Mouse (Mus musculus) heart, postnatal 25 days (tissue): ENCODE measurements around the gene Etv6. TPM values are rescaled to one million over a fixed set of nuclear protein-coding genes. Genes with fewer than 3 reads are reported as not detected.

Source experiments
- DNase-seq: peaks from one replicate; pipeline ENCODE4 v3.0.0; 2022; ENCODE audit warnings: low spot score
- intact Hi-C: fragments of 180-260 bp; cut with DNase I; formaldehyde crosslinking; loops from one replicate; pipeline ENCODE4 v1.15.1; 2025
- total RNA-seq, 2 experiments: library from RNA; stranded (reverse); gene quantifications; 2 replicates each; pipeline ENCODE4 v1.2.3; 2021

Gene Etv6
- total RNA-seq, 2 experiments from 2014 or later: 11.4 to 13.0 TPM

DNA sequence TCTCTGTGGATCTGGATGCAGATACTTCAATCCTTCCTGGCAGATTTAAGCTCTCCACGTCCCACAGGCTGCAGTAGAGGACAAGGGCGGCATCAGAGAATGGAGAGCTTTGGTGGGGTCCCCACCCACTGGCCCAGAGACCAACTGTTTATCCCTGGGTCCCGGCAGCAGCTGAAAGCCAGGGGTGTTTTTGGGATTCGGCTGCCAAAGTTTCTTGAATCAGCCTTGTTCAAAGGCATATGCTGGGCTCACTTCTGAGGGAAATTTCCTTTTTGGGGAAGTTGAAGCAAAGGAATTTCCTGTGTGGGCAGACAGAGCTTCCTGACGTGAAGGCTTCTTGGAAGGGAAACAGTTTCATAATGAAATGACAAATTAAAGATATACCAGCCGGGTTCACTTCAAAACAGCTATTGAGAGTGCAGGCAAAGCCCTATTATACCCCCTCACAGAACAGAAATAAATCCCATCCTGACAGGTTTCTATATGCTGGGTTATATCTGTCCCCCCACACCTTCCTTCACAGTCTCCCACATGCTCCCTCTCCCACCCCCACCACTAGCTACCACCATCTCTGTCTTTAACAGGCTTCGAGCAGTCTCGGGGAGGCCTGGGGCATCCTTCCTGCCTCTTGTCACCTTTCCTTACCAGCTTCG, 116.5 kb downstream of the Etv6 start:
- DNase-seq: peak; percentile 58
- intact Hi-C loops: loop anchor here (5.0 kb wide), 2 partner anchors 35 to 235 kb away; no protein-coding TSS in a partner anchor

DNA sequence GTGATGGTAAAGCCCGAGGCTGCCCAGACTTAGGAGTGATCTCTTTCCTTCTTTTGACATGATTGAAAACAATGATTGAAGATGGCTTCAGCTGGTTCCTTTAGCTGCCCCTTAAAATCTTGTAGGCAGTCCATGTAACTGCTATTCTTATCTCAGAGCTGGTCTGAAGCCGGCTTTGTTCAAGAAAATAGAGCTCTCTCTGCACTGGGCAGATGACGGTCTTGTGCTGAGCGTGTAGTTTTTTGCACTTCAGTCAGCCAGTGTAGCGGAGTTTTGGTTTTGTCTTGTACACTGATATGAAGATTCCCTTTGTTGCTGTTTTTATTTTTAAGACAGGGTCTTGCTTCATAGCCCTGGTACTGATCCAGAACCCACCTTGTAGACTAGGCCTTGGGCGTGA, 117.0 kb downstream of the Etv6 start:
- DNase-seq: no peak
- intact Hi-C loops: loop anchor here (5.0 kb wide), 2 partner anchors 35 to 235 kb away; no protein-coding TSS in a partner anchor

DNA sequence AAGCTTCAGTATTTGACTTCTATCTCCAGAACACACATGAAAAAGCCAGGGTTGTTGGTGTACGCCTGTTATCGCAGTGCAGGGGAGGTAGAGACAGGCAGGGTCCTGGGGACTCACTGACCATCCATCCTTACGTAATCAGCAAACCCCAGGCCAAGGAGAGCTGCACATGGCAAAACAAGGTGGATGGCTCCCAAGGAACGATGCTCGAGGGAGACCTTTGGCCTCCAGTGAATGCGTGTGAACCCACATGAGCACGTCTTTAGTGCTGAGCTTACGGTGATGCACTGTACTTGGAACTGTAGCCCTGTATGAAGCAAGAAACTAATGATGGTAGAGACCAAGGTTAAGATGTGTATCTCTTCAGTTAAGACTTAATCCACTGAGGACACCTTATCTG, 119.2 kb downstream of the Etv6 start:
- DNase-seq: no peak
- intact Hi-C loops: loop anchor here (5.0 kb wide), 2 partner anchors 33 to 233 kb away; no protein-coding TSS in a partner anchor

DNA sequence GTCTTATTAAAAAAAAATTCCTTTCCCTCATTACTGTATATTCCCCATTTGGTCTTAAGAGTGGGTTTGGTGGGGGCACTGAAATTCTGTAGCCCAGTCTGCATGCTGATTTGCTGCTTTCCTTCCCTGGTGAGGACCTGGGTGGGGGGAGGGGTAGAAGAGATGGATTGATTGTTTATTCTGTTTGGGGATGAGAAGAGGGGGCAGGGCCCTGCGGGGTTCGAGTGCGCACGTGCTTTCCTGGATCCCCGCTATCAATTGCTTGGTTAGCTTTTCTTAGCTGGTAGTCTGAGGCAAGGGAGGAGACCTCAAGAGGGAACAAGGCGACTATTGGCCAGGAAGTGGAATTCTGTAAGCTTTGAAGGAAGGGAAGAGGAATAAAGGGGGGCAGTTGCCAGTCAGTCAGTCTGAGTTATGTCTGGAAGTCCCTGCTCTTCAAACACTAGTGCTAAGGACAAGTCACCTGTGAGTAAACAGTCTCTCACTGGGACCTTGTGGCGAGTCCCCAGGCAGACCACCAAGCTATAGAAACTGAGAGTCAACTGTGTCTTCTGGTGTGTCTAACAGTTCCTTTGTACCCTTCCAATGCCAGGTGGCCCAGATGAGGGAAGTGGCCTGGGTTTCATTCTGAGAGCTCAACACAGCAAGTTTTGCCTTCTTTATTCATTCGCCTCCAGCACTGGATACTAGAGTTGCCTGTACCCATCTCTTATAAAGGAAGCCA, 120.6 kb downstream of the Etv6 start:
- intact Hi-C loops: no loop called here
- DNase-seq: no peak

DNA sequence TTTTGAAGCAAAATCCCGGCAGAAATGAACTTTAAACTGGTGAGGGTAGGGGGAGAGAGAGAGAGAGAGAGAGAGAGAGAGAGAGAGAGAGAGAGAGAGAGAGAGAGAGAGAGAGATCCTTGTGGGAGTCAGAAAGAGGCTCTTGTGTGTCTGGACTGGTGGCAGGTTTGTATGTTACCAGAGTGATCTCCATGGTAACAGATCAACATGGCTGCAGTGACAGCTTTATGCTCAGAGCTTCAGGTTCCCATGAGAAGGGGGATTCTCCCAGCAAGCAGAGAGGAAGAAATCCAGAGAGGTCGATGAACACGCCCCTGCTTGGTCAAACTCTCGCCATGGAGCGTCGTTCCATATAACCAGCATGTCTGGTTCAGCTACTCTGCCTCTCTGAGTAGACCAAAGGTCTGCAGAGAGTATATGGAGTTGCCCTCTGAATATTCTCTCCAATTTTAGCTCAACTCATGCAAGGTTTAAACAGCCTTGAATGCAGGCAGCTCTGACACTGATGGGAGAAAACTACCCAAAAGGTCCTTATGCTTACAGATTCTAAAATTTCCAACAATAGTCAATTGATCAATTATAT, 122.1 kb downstream of the Etv6 start:
- intact Hi-C loops: no loop called here
- no peak for DNase-seq

DNA sequence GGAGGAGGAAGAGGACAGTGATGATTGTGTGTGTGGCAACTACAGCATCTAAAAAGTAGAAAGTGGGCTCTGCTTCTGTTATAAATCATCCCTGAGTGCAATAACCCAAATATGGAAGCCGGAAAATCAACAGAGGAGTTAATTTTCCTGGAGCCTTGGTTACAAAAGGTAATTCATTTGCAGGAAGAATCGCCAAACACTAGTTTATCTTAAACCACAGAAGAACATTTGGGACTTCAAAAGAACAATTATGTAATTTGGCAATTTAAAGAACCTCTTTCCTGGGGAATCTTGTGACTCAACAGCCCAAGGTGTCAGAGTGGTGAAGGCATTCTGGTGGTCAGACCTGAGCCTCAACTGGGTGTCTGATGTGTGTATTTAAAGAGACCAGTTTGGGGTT, 122.7 kb downstream of the Etv6 start:
- intact Hi-C loops: no loop called here

DNA sequence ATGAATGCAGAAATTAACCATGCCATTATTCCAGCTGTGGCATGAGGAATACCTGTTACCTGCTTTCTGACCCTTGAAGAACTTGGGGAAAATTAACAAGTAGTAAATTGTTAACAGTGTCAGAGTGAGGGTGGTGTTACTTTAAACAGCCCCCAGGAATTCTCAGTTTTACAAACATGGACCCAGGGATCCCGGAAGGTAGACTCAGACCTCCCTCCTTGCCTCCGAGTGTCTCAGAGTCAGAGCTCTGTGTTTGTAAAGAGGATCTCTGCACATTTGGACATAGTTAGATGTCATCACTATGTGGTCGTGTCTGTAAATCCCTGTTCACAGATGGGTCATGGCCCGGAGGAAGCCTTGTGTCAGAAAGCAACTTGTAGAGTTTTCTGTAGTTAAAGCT, 124.2 kb downstream of the Etv6 start:
- no peak for DNase-seq
- intact Hi-C loops: no loop called here

More for the DNA sequence above, 122.7 kb downstream of the Etv6 start:
- no peak for DNase-seq

DNA sequence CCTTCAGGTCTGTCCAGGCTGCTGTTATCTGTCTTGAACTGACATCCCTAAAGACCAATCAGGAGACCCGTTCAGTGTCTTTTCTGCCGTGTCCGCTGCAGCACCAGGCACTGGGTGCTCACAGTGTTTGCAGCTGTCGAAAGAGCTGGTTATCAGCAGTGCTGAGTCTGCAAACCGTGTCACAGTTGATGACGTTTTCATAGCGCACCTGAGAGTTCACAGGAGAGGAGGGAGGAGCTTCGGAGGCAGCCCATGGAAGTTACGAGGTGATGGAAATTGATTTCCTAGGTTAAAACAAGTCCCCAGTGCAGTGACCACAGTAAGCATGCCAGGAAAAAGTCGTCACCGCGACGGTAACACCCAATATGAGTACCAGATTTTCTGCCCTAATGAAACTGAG, 125.5 kb downstream of the Etv6 start:
- intact Hi-C loops: no loop called here
- DNase-seq: no peak

DNA sequence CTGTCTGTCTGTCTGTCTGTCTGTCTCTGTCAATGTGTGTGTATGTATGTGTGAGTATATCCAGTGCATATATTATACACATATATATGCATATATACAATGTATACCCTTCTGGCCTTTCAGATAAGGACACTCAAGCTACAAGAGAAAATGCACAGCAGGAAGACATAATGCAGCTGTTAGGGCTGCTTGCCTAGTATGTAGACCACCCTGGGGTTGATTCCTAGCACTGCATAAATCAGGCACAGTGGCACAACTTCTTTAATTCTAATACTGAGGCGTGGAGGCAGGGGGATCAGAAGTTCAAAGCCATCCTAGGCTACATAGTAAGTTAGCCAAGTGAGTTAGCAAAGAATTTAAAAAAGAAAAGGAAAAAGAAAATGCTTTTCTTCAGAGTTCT, 127.8 kb downstream of the Etv6 start:
- intact Hi-C loops: no loop called here
- DNase-seq: no peak

DNA sequence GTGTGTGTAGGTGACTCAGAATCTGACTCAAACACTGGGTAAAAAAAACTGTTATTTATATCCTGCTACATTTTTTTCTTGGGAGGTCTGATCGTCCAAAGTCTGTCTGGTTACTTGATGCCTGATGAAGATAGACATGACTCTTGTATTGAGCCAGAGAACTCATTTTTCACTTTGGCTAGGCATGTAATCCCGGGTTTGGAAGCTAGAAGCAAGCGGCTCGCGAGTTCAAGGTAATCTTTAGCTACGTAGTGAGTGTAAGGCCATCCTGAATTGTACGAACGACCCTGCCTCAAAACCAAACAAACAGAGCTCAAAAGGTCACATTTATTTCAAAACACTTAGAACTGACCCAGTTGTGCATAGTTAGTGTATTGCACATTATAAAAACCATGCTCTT, 128.9 kb downstream of the Etv6 start:
- intact Hi-C loops: no loop called here
- DNase-seq: no peak

DNA sequence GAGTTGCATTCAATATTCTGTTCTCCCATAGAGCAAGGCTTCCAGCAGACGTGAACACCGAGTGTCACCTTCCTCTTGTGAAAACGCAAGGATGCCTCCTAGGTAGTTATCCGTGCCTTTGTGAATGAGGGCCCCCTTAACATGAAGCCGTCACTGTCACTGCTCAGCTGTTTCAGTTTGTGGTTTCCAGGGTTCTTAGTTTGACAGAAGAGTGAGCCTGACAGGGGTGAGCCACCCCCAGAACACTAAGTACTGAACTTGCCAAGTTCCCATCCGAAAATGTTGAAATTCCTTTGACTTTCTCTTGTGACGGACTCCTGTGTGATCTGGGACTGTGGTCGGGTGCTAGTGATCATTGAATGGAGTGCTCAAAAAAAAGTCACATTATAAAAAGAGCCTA, 129.5 kb downstream of the Etv6 start:
- intact Hi-C loops: no loop called here
- DNase-seq: no peak

DNA sequence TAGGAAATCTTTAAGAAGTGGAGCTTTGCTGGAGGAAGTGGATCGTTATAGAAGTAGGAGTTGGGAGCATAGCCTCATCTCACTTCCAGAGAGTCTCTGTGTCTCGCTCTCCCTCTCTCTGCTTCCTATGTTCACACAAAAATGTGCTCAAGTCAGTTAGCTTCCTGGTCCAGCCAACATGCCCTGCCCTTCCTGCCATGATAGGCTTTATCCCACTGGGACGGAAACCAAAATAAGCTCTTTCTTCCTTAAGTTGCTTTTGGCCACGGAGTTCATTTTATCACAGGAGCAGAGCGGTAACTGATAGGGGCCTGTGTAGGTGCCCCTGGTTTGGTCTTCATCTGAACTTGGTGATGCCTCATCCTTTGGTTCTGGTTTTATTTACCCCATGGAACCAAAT, 132.5 kb downstream of the Etv6 start:
- intact Hi-C loops: no loop called here
- DNase-seq: no peak

DNA sequence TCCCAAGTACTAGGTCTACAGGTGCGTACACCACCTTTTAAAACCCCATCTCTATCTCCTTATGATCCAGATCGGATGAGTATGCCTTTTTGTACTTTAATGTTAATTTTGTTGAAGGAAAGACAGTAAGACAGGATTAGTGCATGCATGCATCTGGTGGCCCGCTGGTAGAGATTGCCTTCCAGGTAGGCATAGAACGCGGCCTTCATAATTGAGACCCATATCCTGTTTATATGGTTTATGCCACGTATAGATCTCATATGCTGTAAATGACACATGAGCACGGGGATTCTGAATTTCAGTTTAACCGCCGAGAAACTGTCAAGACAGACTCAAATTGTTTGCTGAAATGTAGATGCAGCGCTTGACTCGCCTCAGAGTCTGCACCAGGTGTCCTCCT, 133.3 kb downstream of the Etv6 start:
- no peak for DNase-seq
- intact Hi-C loops: no loop called here

DNA sequence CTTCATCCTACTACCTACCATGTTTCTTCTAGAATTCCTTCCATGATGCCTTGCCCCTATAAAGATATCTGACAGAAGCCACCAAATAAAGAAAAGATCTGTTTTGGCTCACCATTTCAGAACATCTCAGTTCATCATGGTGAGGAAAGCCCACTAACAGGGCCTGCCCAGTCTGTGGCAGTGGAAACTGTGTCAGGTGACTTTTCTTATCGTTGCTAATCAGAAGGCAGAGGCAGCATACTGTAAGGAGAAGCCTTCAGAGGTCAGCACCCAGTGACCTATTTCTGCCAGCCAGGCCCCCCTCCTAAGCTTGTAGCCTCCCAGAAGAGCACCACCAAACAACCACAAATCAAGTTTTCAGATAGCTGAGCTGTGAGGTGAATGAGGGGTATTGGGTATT, 135.7 kb downstream of the Etv6 start:
- no peak for DNase-seq
- intact Hi-C loops: no loop called here

DNA sequence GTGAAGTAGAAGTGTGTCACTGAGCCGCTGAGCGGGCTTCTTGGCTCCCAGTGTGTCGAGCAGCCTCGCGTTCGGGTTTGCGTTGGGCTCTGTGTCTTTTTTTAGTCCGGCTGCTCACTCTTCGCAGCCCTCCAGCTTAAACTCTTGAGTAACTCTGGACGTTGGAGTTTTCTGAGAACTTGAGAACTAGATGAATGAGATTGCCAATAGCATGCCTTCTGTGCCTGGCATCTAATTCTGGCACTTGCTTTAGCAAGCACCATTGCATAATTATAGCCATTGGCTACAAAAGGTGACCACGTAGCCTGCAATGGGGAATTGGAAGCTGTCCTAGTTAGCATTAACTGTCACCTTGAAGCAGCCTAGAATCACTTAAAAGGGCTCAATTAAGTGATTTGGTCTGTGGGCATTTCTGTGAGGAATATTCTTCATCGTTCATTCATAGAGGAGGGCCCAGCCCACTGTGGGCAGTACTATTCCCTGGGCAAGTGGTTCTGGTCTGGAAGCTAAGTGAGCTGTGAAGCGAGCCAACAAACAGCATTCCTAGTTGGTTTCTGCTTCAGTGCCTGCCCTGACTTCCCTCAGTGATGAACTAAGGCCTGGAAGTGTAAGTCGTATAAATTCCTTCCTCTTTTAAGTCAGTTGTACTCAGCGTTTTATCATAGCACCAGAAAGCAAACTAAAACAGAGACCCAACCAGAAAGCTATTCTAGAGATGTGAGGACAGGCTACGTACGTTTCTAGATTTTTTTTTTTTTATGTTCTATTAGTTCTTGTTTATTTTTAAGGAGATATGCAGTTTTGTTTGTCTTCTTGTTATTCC, 136.6 kb downstream of the Etv6 start:
- no peak for DNase-seq
- intact Hi-C loops: no loop called here

DNA sequence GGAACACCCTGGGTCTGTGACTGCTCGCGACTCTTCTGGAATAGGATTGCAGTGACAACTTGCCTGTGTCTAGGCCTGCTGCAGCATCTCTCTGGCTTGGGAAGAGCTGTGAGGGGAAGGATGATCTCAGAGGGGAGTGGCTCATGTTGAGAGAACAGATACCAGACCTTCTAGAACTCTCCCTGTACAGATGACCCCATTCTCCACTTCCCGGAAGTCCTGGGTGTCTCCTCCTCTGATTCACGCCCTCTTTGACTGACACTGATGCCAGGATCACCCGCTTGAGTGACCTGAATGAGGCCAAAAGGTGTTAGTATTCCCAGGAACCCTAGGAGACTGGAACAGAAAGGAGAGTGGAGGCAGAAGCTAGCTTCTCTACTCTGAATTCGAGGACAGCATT, 137.9 kb downstream of the Etv6 start:
- no peak for DNase-seq
- intact Hi-C loops: no loop called here

DNA sequence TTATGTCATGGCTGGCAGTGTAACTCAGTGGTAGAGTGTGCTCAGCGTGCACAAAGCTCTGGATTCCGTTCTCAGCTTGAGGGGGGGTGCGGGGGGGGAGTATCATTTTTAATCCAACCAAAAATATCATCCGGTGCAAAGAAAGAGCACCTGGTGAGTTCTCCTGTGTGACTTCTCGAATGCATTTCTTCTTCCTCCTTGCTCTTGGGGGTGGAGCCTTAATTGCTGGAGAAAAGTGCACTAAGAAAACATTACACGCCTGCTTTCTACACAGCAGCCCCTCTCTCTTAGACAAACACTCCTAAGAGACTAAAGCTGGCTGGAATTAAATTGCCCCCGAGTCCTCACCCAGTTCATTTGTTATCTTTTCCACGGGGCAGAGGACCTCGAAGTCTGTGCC, 139.6 kb downstream of the Etv6 start:
- no peak for DNase-seq
- intact Hi-C loops: no loop called here

DNA sequence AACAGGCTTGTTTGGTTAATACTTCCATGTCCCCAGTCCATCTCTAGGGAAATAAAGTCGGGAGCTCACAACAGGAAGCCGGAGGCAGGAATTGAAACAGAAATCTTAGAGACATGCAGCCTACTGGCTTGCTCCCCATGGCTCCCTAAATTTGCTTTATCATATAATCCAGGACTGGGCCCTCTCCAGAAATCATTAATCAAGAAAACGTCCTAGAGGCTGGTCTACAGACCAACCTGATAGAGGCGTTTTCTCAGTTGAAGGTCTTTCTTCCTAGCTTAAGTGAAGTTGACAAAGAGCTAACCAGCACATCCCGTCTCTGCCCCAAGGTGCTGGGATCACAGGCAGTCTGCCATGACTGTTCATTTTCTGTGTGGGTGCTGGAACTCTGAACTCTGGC, 141.7 kb downstream of the Etv6 start:
- intact Hi-C loops: no loop called here
- DNase-seq: no peak

DNA sequence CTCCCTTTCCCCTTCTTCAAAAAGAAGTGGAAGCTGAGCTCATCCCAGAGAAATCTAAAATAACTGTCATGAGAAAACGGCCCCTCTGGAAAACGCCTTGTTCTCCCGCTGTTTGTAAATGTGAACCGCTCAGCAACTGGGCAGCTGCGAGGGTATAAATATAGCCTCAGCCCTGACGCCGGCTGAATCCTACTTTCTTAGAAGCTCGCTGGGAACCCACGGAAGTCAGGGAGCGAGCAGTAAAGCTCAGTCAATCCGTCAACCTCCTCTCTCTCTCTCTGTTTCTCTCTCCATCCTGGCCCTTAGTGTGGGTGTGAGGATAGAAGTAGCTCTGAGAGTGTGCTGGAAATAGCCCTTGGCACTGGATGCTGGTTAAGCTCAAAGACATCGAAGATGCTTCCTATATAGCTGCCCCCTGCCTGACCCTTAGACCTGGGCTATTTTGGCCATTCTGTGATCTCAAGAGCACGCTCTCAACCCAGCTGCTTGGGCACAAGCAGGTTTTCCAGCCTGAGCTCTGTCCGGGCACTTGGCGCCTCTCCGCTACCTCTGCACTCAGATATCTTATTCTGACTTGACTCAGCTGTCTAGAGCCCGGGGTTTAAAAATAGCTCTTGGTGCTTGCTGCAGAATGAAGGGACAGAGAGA, 146.9 kb downstream of the Etv6 start:
- intact Hi-C loops: no loop called here
- DNase-seq: no peak
